Mouse (Mus musculus) forelimb bud, embryonic 11.5 days (tissue): ENCODE results near the gene Med24.

Experiments used
- DNase-seq: peaks from one replicate; pipeline ENCODE4 v3.0.0-alpha.2; 2012; ENCODE audit warnings: low read depth, low spot score

The Med24 gene

GRCm38 (mm10) chr11:98765421-98766309 is 36.4 kb upstream of the Med24 start:
- no peak for DNase-seq

GRCm38 (mm10) chr11:98764746-98765145 is 35.5 kb upstream of the Med24 start:
- no peak for DNase-seq

- no peak for DNase-seq
Observed at GRCm38 (mm10) chr11:98764091-98764490, 34.9 kb upstream of the Med24 start.

GRCm38 (mm10) chr11:98763502-98763861 is 34.2 kb upstream of the Med24 start:
- no peak for DNase-seq

GRCm38 (mm10) chr11:98762756-98763501 is 33.7 kb upstream of the Med24 start:
- no peak for DNase-seq

- DNase-seq = no peak
Observed at GRCm38 (mm10) chr11:98761939-98762338, 32.7 kb upstream of the Med24 start.

- no peak for DNase-seq
Observed at GRCm38 (mm10) chr11:98756711-98757110, 27.5 kb upstream of the Med24 start.

GRCm38 (mm10) chr11:98755726-98756380 is 26.6 kb upstream of the Med24 start:
- no peak for DNase-seq

GRCm38 (mm10) chr11:98754621-98755181 is 25.5 kb upstream of the Med24 start:
- peak; percentile 84 for DNase-seq

GRCm38 (mm10) chr11:98754151-98754620 is 25.0 kb upstream of the Med24 start:
- no peak for DNase-seq

- DNase-seq = no peak
Observed at GRCm38 (mm10) chr11:98753264-98753663, 24.0 kb upstream of the Med24 start.

GRCm38 (mm10) chr11:98752562-98753140 is 23.4 kb upstream of the Med24 start:
- no peak for DNase-seq

- no peak for DNase-seq
Observed at GRCm38 (mm10) chr11:98751221-98751782, 22.1 kb upstream of the Med24 start.

- DNase-seq = no peak
Observed at GRCm38 (mm10) chr11:98750351-98751201, 21.3 kb upstream of the Med24 start.

- DNase-seq = no peak
Observed at GRCm38 (mm10) chr11:98749716-98750115, 20.5 kb upstream of the Med24 start.

GRCm38 (mm10) chr11:98748506-98749416 is 19.5 kb upstream of the Med24 start:
- no peak for DNase-seq

- DNase-seq = no peak
Observed at GRCm38 (mm10) chr11:98747804-98748505, 18.7 kb upstream of the Med24 start.
